Mouse (Mus musculus): ENCODE measurements around the gene Fga.

DNA sequence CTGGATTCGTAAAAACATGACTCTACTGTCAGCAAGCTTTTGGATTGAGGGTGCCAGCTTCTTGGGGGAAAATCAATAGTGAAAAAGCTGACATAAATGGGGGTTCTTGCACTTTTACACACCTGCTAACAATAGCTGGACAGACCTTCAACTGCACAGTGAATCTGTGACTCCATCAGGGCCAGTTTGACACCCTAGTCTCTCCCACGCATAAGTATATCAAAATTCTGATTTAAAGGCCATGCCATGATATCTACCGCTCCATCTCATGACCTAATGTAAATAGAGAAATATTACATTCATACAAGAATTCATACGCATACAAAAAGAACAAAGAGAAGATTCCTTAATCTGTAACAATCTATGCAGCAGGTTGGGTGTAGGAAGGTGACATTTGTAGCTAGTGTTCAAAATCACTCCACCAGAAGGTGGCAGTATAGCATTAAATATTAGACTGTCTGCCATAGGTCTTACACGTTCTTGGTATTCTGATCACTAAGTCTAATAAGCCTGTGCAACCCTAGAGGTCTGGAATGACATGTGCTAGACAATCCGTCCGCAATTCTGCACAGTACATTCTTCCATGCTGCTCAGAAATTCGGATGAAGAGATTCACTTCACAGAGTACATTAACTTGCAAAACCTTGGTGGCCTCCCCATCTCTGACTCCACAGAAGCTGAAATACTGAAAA, 27.0 kb upstream of the Fga start:
- TF ChIP-seq POLR2A (IDR thresholded peaks at IDR 0.05; ENCODE audit: borderline replicate concordance, low read depth, low read length) (no peak), CTCF (IDR thresholded peaks at IDR 0.05; ENCODE audit: low read depth, low read length) (no peak)

All from bone marrow macrophage, adult 2 months (primary cell).